Mouse (Mus musculus) layer of hippocampus, adult 9-11 months (tissue): ENCODE measurements at regions not wholly inside any gene's neighbourhood (a gene's known extent, or its start where the extent isn't known, plus 50 kb on each side); places are given as distances from the start of the nearest gene placed in this dataset.
A peak's percentile ranks its signal among the peaks of the same experiment; 100 is the strongest.

Experiments used
- DNase-seq: peaks from one replicate; pipeline ENCODE4 v3.0.0; 2022

- no peak for DNase-seq
Measured at GRCm38 (mm10) chr13:99097606-99098545, 86.7 kb upstream of the Zfp366 start.

- peak; percentile 35 for DNase-seq
Measured at GRCm38 (mm10) chr13:99096837-99097236, 87.8 kb upstream of the Zfp366 start.

- no peak for DNase-seq
Measured at GRCm38 (mm10) chr13:99095006-99095405, 89.6 kb upstream of the Zfp366 start.

GRCm38 (mm10) chr13:99094221-99094620 lies 90.4 kb upstream of the Zfp366 start:
- DNase-seq = no peak

- DNase-seq = peak; percentile 82
Measured at GRCm38 (mm10) chr13:99093269-99093668, 91.4 kb upstream of the Zfp366 start.

- no peak for DNase-seq
Measured at GRCm38 (mm10) chr13:99092279-99092930, 92.2 kb upstream of the Zfp366 start.

GRCm38 (mm10) chr13:99091562-99092278 lies 92.9 kb upstream of the Zfp366 start:
- DNase-seq = no peak

- no peak for DNase-seq
Measured at GRCm38 (mm10) chr13:99090361-99090760, 94.3 kb upstream of the Zfp366 start.

- DNase-seq = no peak
Measured at GRCm38 (mm10) chr13:99088285-99088684, 96.3 kb upstream of the Zfp366 start.

- peak; percentile 68 for DNase-seq
Measured at GRCm38 (mm10) chr13:99079331-99079761, 95.0 kb upstream of the 1700024P04Rik start.

GRCm38 (mm10) chr13:99078643-99079042 lies 94.3 kb upstream of the 1700024P04Rik start:
- DNase-seq = no peak

GRCm38 (mm10) chr13:99077039-99077749 lies 92.8 kb upstream of the 1700024P04Rik start:
- no peak for DNase-seq

- no peak for DNase-seq
Measured at GRCm38 (mm10) chr13:99075467-99075866, 91.1 kb upstream of the 1700024P04Rik start.

- DNase-seq = no peak
Measured at GRCm38 (mm10) chr13:99071821-99072414, 87.6 kb upstream of the 1700024P04Rik start.

GRCm38 (mm10) chr13:99071413-99071812 lies 87.0 kb upstream of the 1700024P04Rik start:
- DNase-seq = no peak

- DNase-seq = no peak
Measured at GRCm38 (mm10) chr13:99069767-99070166, 85.4 kb upstream of the 1700024P04Rik start.

GRCm38 (mm10) chr13:99067504-99067903 lies 83.1 kb upstream of the 1700024P04Rik start:
- no peak for DNase-seq

GRCm38 (mm10) chr13:99063431-99063830 lies 79.1 kb upstream of the 1700024P04Rik start:
- no peak for DNase-seq

- peak; percentile 28 for DNase-seq
Measured at GRCm38 (mm10) chr13:99062936-99063335, 78.6 kb upstream of the 1700024P04Rik start.

- no peak for DNase-seq
Measured at GRCm38 (mm10) chr13:99058131-99058970, 74.0 kb upstream of the 1700024P04Rik start.

- no peak for DNase-seq
Measured at GRCm38 (mm10) chr13:99057696-99058095, 73.3 kb upstream of the 1700024P04Rik start.
